28 mouse cellular contexts compared by ENCODE assay signal in genomic region chr5:113204193-113204592, GRCm38 (mm10). TPM values are rescaled to one million over a fixed set of nuclear protein-coding genes. Genes with fewer than 3 reads are reported as not detected.
"Had no signal": no experiment of that assay in that cellular context is flagged by ENCODE, and none has a peak within 500 bp of the region (broad histone marks: within the 10 kb centered on the region; RNA-seq: fewer than 3 reads in every experiment).

No protein-coding gene starts in this region.

- H3K9ac ChIP-seq: limb, embryonic 12.5 days; limb, embryonic 15.5 days; liver, embryonic 14.5 days; lung, embryonic 15.5 days; neural tube, embryonic 13.5 days had no signal

- DNase-seq: kidney, adult 2 months; kidney, postnatal 25 days; left cerebral cortex, postnatal 4 days; lung, adult 18-20 months; lung, postnatal 10 days; lung, postnatal 36 days; midbrain, embryonic 14.5 days; retina, postnatal 1 day; right cerebral cortex, postnatal 25 days; spleen, adult 18-20 months; thymus, adult 18-20 months; thymus, postnatal 36 days had no signal

- H3K27ac ChIP-seq: kidney, postnatal 0 days; layer of hippocampus, adult 2 months; limb, embryonic 12.5 days; limb, embryonic 15.5 days; liver, embryonic 14.5 days; lung, embryonic 15.5 days; midbrain, embryonic 10.5 days; neural tube, embryonic 13.5 days had no signal

- H3K27me3 ChIP-seq: limb, embryonic 12.5 days; limb, embryonic 15.5 days; lung, embryonic 15.5 days; neural tube, embryonic 13.5 days had no signal

- H3K9me3 ChIP-seq: limb, embryonic 15.5 days; lung, embryonic 15.5 days; midbrain, embryonic 10.5 days; neural tube, embryonic 13.5 days had no signal

- H3K4me2 ChIP-seq: limb, embryonic 12.5 days; limb, embryonic 15.5 days; lung, embryonic 15.5 days; neural tube, embryonic 13.5 days had no signal

- H3K4me3 ChIP-seq: layer of hippocampus, adult 2 months; limb, embryonic 12.5 days; limb, embryonic 15.5 days; lung, embryonic 15.5 days; midbrain, embryonic 10.5 days; neural tube, embryonic 13.5 days had no signal

- H3K36me3 ChIP-seq: limb, embryonic 12.5 days; limb, embryonic 15.5 days; lung, embryonic 15.5 days; midbrain, embryonic 10.5 days; neural tube, embryonic 13.5 days had no signal

- ATAC-seq: intestine, postnatal 0 days had no signal

RNA-seq across cellular contexts. Expression of gene Tmem211, which starts 22.5 kb away (rescaled TPM):
- total RNA-seq: layer of hippocampus, adult 2 months; layer of hippocampus, postnatal 14 days; left cerebral cortex, adult 8-10 months; left cerebral cortex, postnatal 14 days; neutrophil, adult 5-6 weeks had no signal
- polyA plus RNA-seq: intestine, embryonic 14.5 days; intestine, postnatal 0 days; kidney, adult 2 months; large intestine, adult 2 months; limb, embryonic 12.5 days; liver, embryonic 14.5 days; lung, embryonic 15.5 days; midbrain, embryonic 10.5 days; midbrain, embryonic 14.5 days; testis, adult 2 months had no signal
